Mouse (Mus musculus): ENCODE results near the gene Stxbp4. TPM values are rescaled to one million over a fixed set of nuclear protein-coding genes. Genes with fewer than 3 reads are reported as not detected.
A peak's percentile ranks its signal among the peaks of the same experiment; 100 is the strongest.

The Stxbp4 gene
- polyA plus RNA-seq, 1 experiment from 2014 or later, result 13.4 TPM

- no peak overlapping the region for H3K9ac ChIP-seq (ENCODE audit: low read length)
- no peaks in the 10 kb centered on the region for H3K9me3 ChIP-seq (ENCODE audit: control insufficient read depth, low read length)
- no peak for ATAC-seq (ENCODE audit: insufficient number of reproducible peaks, insufficient read depth, low FRiP score, low read depth)
- H3K4me1 ChIP-seq (ENCODE audit: control insufficient read depth in 2 of 2, insufficient read depth in 2 of 2, low read length in 2 of 2), result no peaks in the 10 kb centered on the region
- H3K36me3 ChIP-seq (ENCODE audit: control insufficient read depth, insufficient read depth, low read length), result peaks cover 22% of the 10 kb centered on the region
- no peak overlapping the region for H3K27ac ChIP-seq (replicated peaks in 1 of 2; ENCODE audit: control insufficient read depth in 1 of 2, insufficient read depth in 1 of 2, low read depth in 2 of 2, low read length in 2 of 2)
- H3K4me3 ChIP-seq (ENCODE audit: control insufficient read depth in 1 of 2, insufficient read depth in 1 of 2, low read depth in 1 of 2, low read length in 2 of 2), result no peak overlapping the region
- H3K4me2 ChIP-seq (ENCODE audit: low read length), result no peak overlapping the region
- WGBS, result 90% methylated on average over 2 of the region's 2 CpGs
- no peaks in the 10 kb centered on the region for H3K27me3 ChIP-seq (ENCODE audit: control insufficient read depth, insufficient read depth, low read length)
Measured at GRCm38 (mm10) chr11:90585754-90586153, 52.1 kb downstream of the Stxbp4 start.

DNA sequence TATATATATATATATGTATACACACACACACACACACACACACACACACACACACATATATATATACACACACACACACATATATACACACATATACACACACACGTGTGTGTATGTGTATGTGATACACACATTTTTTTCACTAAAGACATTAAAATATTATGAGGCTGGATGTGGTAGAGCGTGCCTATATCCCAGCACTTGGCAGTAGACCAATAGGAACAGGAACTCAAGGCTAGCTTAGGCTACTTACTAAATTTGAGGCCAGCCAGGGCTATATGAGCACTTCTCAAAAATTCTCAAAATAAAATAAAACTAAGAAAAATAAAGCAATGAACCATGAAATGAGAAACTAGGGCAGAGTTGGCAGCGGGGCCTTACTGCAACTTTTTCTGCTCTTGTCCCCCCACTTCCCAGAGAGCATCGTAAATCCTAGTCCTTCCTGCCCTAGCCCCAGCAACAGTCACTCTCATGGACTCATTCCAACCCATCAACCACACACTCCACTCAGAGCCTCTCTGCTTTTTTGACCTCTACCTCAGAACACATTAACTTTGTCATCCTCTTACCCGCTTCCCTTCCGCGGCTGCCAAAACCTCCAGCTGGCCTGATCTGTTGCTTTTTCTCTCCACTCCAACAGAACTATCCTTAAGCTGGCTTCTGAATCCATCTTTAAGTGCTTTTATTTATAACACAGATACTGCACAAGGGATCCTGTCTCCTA lies 60.7 kb downstream of the Stxbp4 start:
- no peak; the same call in 1 of the 2 replicates for ATAC-seq (ENCODE audit: insufficient number of reproducible peaks, insufficient read depth, low FRiP score, low read depth)
- H3K36me3 ChIP-seq (ENCODE audit: control insufficient read depth, insufficient read depth, low read length), result peaks cover 15% of the 10 kb centered on the region
- H3K9ac ChIP-seq (ENCODE audit: low read length), result no peak overlapping the region
- H3K27me3 ChIP-seq (ENCODE audit: control insufficient read depth, insufficient read depth, low read length), result no peaks in the 10 kb centered on the region
- H3K4me2 ChIP-seq (ENCODE audit: low read length), result no peak overlapping the region
- no peaks in the 10 kb centered on the region for H3K9me3 ChIP-seq (ENCODE audit: control insufficient read depth, low read length)
- H3K4me1 ChIP-seq (ENCODE audit: control insufficient read depth in 2 of 2, insufficient read depth in 2 of 2, low read length in 2 of 2), result peaks cover 0 to 5% of the 10 kb centered on the region in 2 experiments; a peak in 1 of 4 replicates
- 61% methylated on average over 7 of the region's 7 CpGs for WGBS
- peak overlapping the region in 1 of 2 experiments; percentile 10; a peak in 1 of 4 replicates for H3K27ac ChIP-seq (replicated peaks in 1 of 2; ENCODE audit: control insufficient read depth in 1 of 2, insufficient read depth in 1 of 2, low read depth in 2 of 2, low read length in 2 of 2)
- no peak overlapping the region for H3K4me3 ChIP-seq (ENCODE audit: control insufficient read depth in 1 of 2, insufficient read depth in 1 of 2, low read depth in 1 of 2, low read length in 2 of 2)

GRCm38 (mm10) chr11:90576282-90576972 lies 61.5 kb downstream of the Stxbp4 start:
- H3K36me3 ChIP-seq (ENCODE audit: control insufficient read depth, insufficient read depth, low read length), result peaks cover 15% of the 10 kb centered on the region
- no peaks in the 10 kb centered on the region for H3K9me3 ChIP-seq (ENCODE audit: control insufficient read depth, low read length)

DNA sequence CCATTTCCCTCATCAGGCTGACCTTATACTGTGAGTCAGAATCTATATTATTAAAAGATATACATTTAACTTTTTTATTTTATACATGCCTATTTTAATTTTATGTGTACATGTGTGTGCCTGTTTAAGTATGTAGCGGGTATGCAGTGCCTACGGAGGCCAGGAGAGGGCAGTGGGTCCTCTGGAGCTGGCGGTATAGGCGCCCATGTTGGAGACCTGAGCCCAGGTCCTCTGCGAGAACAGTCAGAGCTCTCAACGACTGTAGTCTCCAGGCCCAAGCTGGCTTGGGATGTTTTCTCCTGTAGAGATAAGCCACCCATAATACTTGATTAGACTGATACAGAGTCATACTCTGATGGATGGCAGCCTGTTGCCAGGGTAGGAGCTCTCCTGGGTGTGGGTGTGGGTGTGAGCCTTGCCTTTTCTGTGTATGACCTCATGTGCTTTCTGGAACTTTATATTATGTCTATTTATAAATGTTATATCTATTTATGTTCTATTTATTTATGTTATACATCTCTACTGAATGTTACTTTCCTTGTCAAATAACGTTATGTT lies 62.3 kb downstream of the Stxbp4 start:
- Histone ChIP-seq H3K9me3 (ENCODE audit: control insufficient read depth, low read length) (no peaks in the 10 kb centered on the region), H3K4me2 (ENCODE audit: low read length) (no peak overlapping the region), H3K4me1 (ENCODE audit: control insufficient read depth in 2 of 2, insufficient read depth in 2 of 2, low read length in 2 of 2) (peaks cover 5% of the 10 kb centered on the region in 2 experiments; a peak in 2 of 4 replicates), H3K4me3 (ENCODE audit: control insufficient read depth in 1 of 2, insufficient read depth in 1 of 2, low read depth in 1 of 2, low read length in 2 of 2) (no peak overlapping the region), H3K36me3 (ENCODE audit: control insufficient read depth, insufficient read depth, low read length) (peaks cover 15% of the 10 kb centered on the region), H3K27me3 (ENCODE audit: control insufficient read depth, insufficient read depth, low read length) (no peaks in the 10 kb centered on the region), H3K27ac (replicated peaks in 1 of 2; ENCODE audit: control insufficient read depth in 1 of 2, insufficient read depth in 1 of 2, low read depth in 2 of 2, low read length in 2 of 2) (no peak overlapping the region), H3K9ac (ENCODE audit: low read length) (no peak overlapping the region)
- 86% methylated on average over 7 of the region's 7 CpGs for WGBS
- ATAC-seq (ENCODE audit: insufficient number of reproducible peaks, insufficient read depth, low FRiP score, low read depth), result no peak

More at GRCm38 (mm10) chr11:90576282-90576972, 61.5 kb downstream of the Stxbp4 start:
- Histone ChIP-seq H3K9ac (ENCODE audit: low read length) (no peak overlapping the region), H3K27me3 (ENCODE audit: control insufficient read depth, insufficient read depth, low read length) (no peaks in the 10 kb centered on the region), H3K4me2 (ENCODE audit: low read length) (no peak overlapping the region), H3K4me1 (ENCODE audit: control insufficient read depth in 2 of 2, insufficient read depth in 2 of 2, low read length in 2 of 2) (peaks cover 0 to 5% of the 10 kb centered on the region in 2 experiments; a peak in 1 of 4 replicates), H3K4me3 (ENCODE audit: control insufficient read depth in 1 of 2, insufficient read depth in 1 of 2, low read depth in 1 of 2, low read length in 2 of 2) (no peak overlapping the region), H3K27ac (replicated peaks in 1 of 2; ENCODE audit: control insufficient read depth in 1 of 2, insufficient read depth in 1 of 2, low read depth in 2 of 2, low read length in 2 of 2) (no peak overlapping the region)
- WGBS, result 82% methylated on average over 8 of the region's 8 CpGs
- ATAC-seq (ENCODE audit: insufficient number of reproducible peaks, insufficient read depth, low FRiP score, low read depth), result no peak

DNA sequence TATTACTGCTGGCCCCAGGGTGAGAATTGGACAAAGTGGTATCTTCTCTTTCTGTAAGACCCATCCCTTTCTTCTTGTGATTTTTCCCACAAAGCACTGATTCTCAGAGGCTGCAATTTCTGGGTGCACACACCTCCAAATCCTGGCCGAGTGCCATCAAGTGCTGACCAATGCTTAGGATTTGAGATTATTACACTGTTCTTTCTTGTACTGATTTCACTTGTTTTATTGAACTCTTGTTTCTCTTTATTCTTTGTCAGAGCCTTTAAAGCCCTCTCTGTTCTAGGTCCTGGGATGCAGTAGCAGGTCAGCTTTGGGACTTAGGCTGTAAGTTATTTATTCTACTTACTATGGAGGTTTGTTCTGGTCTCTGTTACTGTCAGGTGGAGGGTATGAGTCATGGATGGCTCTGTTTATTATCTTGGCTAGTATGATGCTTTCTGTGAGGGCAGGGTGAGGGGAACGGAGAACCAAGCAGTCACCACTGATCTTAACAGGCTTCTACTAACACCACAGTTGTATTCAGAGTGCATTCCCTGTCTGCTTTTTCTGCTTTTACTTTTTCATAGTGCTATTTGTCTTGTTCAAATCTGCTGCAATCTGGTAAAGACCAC lies 67.1 kb downstream of the Stxbp4 start:
- Histone ChIP-seq H3K36me3 (ENCODE audit: control insufficient read depth, insufficient read depth, low read length) (peaks cover 15% of the 10 kb centered on the region), H3K4me1 (ENCODE audit: control insufficient read depth in 2 of 2, insufficient read depth in 2 of 2, low read length in 2 of 2) (peaks cover 0 to 5% of the 10 kb centered on the region in 2 experiments; a peak in 1 of 4 replicates), H3K9me3 (ENCODE audit: control insufficient read depth, low read length) (no peaks in the 10 kb centered on the region), H3K4me2 (ENCODE audit: low read length) (no peak overlapping the region), H3K4me3 (ENCODE audit: control insufficient read depth in 1 of 2, insufficient read depth in 1 of 2, low read depth in 1 of 2, low read length in 2 of 2) (no peak overlapping the region), H3K27me3 (ENCODE audit: control insufficient read depth, insufficient read depth, low read length) (no peaks in the 10 kb centered on the region), H3K27ac (replicated peaks in 1 of 2; ENCODE audit: control insufficient read depth in 1 of 2, insufficient read depth in 1 of 2, low read depth in 2 of 2, low read length in 2 of 2) (no peak overlapping the region; a peak in 1 of 4 replicates), H3K9ac (ENCODE audit: low read length) (no peak overlapping the region)
- peak; percentile 61; the same call in 1 of the 2 replicates for ATAC-seq (ENCODE audit: insufficient number of reproducible peaks, insufficient read depth, low FRiP score, low read depth)
- WGBS, result 36% methylated on average over 2 of the region's 2 CpGs

DNA sequence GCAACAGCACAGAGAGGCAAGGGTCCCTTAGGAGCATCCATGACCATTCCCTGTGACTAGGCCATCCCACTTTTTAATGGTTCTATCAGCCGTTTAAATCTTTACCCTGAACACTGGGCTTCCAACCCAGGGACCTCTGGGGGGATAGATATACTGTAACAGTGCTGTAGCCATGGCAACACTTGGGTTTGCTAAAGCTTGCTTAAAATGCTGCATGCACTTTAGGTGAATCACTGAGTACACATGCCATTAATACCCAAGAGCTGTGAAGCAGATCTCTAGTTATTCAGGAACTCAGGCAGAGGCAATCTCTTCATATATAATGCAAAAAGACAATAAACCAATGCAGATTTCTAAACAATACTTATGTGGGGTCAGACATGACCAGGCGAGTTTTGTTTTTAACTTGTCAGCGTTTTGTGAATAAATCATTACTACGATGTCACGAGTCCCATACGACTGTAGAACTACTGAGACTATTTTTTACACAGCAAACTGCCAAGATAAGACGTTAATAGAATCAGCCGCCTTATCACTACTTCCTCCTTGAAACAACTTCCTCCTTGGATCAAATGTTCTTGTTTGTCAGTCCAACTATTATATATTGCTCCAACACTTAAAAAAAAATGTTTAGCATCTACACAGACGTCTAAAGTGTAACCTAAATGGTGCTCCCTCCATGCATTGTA lies 79.4 kb downstream of the Stxbp4 start:
- no peak for ATAC-seq (ENCODE audit: insufficient number of reproducible peaks, insufficient read depth, low FRiP score, low read depth)
- Histone ChIP-seq H3K9ac (ENCODE audit: low read length) (no peak overlapping the region), H3K4me1 (ENCODE audit: control insufficient read depth in 2 of 2, insufficient read depth in 2 of 2, low read length in 2 of 2) (0 out of 4 replicates have a peak, but pooled peaks cover 0 to 3% of the 10 kb centered on the region in 2 experiments), H3K4me3 (ENCODE audit: control insufficient read depth in 1 of 2, insufficient read depth in 1 of 2, low read depth in 1 of 2, low read length in 2 of 2) (no peak overlapping the region), H3K9me3 (ENCODE audit: control insufficient read depth, low read length) (no peaks in the 10 kb centered on the region), H3K27ac (replicated peaks in 1 of 2; ENCODE audit: control insufficient read depth in 1 of 2, insufficient read depth in 1 of 2, low read depth in 2 of 2, low read length in 2 of 2) (no peak overlapping the region), H3K4me2 (ENCODE audit: low read length) (no peak overlapping the region), H3K36me3 (ENCODE audit: control insufficient read depth, insufficient read depth, low read length) (peaks cover 5% of the 10 kb centered on the region; the same call in 1 of the 2 replicates), H3K27me3 (ENCODE audit: control insufficient read depth, insufficient read depth, low read length) (no peaks in the 10 kb centered on the region)
- WGBS, result 37% methylated on average over 9 of the region's 9 CpGs

DNA sequence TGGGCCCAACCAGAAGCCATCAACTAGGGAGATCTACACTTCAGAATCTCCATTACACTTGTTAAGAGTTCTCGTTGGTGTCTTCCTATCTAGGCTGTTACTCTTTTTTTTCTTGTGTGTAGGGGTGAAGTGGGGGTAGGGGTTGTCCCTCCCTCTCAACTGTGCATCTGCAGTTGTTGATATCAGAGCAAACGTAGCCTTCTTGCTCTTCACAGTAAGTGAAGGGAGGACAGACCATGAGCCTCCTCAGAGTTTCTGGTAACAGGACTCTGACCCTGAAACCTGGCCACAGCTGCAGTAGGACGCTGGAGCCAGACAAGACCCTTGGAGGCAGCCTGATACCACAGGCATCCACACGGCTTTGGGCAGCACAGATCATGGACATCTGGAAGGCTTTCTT lies 81.4 kb downstream of the Stxbp4 start:
- H3K4me1 ChIP-seq (ENCODE audit: control insufficient read depth in 2 of 2, insufficient read depth in 2 of 2, low read length in 2 of 2), result 0 out of 4 replicates have a peak, but pooled peaks cover 0 to 3% of the 10 kb centered on the region in 2 experiments
- no peak overlapping the region for H3K9ac ChIP-seq (ENCODE audit: low read length)
- H3K27me3 ChIP-seq (ENCODE audit: control insufficient read depth, insufficient read depth, low read length), result no peaks in the 10 kb centered on the region
- H3K4me2 ChIP-seq (ENCODE audit: low read length), result no peak overlapping the region
- no peaks in the 10 kb centered on the region for H3K9me3 ChIP-seq (ENCODE audit: control insufficient read depth, low read length)
- H3K36me3 ChIP-seq (ENCODE audit: control insufficient read depth, insufficient read depth, low read length), result peaks cover 4% of the 10 kb centered on the region; the same call in 1 of the 2 replicates
- no peak overlapping the region for H3K4me3 ChIP-seq (ENCODE audit: control insufficient read depth in 1 of 2, insufficient read depth in 1 of 2, low read depth in 1 of 2, low read length in 2 of 2)
- ATAC-seq (ENCODE audit: insufficient number of reproducible peaks, insufficient read depth, low FRiP score, low read depth), result no peak
- no peak overlapping the region for H3K27ac ChIP-seq (replicated peaks in 1 of 2; ENCODE audit: control insufficient read depth in 1 of 2, insufficient read depth in 1 of 2, low read depth in 2 of 2, low read length in 2 of 2)
- 45% methylated on average over 4 of the region's 4 CpGs for WGBS
